Mouse (Mus musculus) liver, embryonic 11.5 days (tissue): ENCODE data around the gene Chchd6. TPM values are rescaled to one million over a fixed set of nuclear protein-coding genes. Genes with fewer than 3 reads are reported as not detected.
A peak's percentile ranks its signal among the peaks of the same experiment; 100 is the strongest.

Experiments
- ATAC-seq: fragments of 200-750 bp; cut with Nextera tagmentation; replicated peaks from 2 replicates; pipeline ENCODE4 v1.8.0; 2017; ENCODE audit warnings: moderate number of reproducible peaks, mild to moderate bottlenecking, moderate TSS enrichment, moderate library complexity; ENCODE audit not compliant: low FRiP score
- DNase-seq: peaks from one replicate; pipeline ENCODE4 v3.0.0-alpha.2; 2017; ENCODE audit warnings: low spot score
- H3K27ac ChIP-seq: fragments of 300-500 bp; sonication (generic); 2 replicates; pipeline ENCODE4 v1.5.1; 2014; ENCODE audit warnings: mild to moderate bottlenecking, low read depth, low read length, control low read depth
- H3K27me3 ChIP-seq: fragments of 300-500 bp; sonication (generic); replicated peaks from 2 replicates; pipeline ENCODE4 v1.6.1; 2014; ENCODE audit warnings: low read length, mixed read lengths; ENCODE audit not compliant: control insufficient read depth, insufficient read depth
- H3K36me3 ChIP-seq: fragments of 300-500 bp; sonication (generic); 2 replicates; pipeline ENCODE4 v1.6.1; 2014; ENCODE audit warnings: mild to moderate bottlenecking, low read length, moderate library complexity, mixed read lengths; ENCODE audit not compliant: control insufficient read depth, insufficient read depth
- H3K4me1 ChIP-seq: fragments of 300-500 bp; sonication (generic); replicated peaks from 2 replicates; pipeline ENCODE4 v1.6.1; 2014; ENCODE audit warnings: low read length, mixed read lengths; ENCODE audit not compliant: control insufficient read depth, insufficient read depth
- H3K4me2 ChIP-seq: fragments of 300-500 bp; sonication (generic); 2 replicates; pipeline ENCODE4 v1.6.1; 2014; ENCODE audit warnings: mild to moderate bottlenecking, control low read depth, moderate library complexity
- H3K4me3 ChIP-seq: fragments of 300-500 bp; sonication (generic); 2 replicates; pipeline ENCODE4 v1.5.1; 2014; ENCODE audit warnings: low read depth, low read length, control low read depth
- H3K9ac ChIP-seq: fragments of 300-500 bp; sonication (generic); 2 replicates; pipeline ENCODE4 v1.6.1; 2014; ENCODE audit warnings: low read depth, low read length, control low read depth
- H3K9me3 ChIP-seq: fragments of 300-500 bp; sonication (generic); 2 replicates; pipeline ENCODE4 v1.6.1; 2016; ENCODE audit warnings: low read length, inconsistent platforms, mixed read lengths; ENCODE audit not compliant: control insufficient read depth
- WGBS: fragments of 180-500 bp; shearing (Covaris S2); extraction: QIAGEN DNeasy Blood & Tissue Kit; methylation state at CpG from one replicate; pipeline ENCODE4 v1.1.7; 2014; 5-methylcytosine and 5-hydroxymethylcytosine counted together
- polyA plus RNA-seq: library from polyadenylated mRNA; unstranded; fragments of >200 nt; fragmentation: Nextera tagmentation; extraction: Ambion mirVana; gene quantifications from 2 replicates; pipeline ENCODE4 v1.2.1, GENCODE M21; 2014

Chchd6 gene
- polyA plus RNA-seq, 1 experiment from 2014 or later: 43.2 TPM

DNA sequence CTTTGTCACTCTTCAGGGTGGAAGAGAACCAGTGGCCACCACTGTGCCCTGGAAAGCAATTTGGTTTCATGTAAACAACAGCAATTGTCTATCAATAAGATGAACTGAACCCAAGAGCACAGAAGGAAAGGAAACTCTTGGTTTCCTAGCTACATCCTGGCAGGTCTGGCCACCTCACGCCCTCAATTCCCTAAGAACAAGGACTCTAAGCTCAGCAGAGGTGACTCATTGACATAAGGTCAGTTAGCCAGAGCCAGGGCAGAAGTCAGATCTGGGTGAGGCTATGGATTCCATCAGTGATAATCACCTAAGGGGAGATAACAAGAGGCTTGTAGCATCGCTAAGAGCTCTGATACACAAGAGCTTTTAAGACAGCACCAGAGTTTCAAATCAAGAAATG, 137.9 kb downstream of the Chchd6 start:
- Histone ChIP-seq H3K4me1 (peaks cover 5% of the 10 kb centered on the region; the same call in 1 of the 2 replicates), H3K27ac (no peak overlapping the region), H3K4me2 (no peak overlapping the region), H3K9me3 (no peaks in the 10 kb centered on the region), H3K36me3 (no peaks in the 10 kb centered on the region), H3K27me3 (no peaks in the 10 kb centered on the region), H3K9ac (no peak overlapping the region), H3K4me3 (no peak overlapping the region)
- ATAC-seq: no peak
- 51% methylated on average over 2 of the region's 2 CpGs for WGBS
- DNase-seq: no peak

DNA sequence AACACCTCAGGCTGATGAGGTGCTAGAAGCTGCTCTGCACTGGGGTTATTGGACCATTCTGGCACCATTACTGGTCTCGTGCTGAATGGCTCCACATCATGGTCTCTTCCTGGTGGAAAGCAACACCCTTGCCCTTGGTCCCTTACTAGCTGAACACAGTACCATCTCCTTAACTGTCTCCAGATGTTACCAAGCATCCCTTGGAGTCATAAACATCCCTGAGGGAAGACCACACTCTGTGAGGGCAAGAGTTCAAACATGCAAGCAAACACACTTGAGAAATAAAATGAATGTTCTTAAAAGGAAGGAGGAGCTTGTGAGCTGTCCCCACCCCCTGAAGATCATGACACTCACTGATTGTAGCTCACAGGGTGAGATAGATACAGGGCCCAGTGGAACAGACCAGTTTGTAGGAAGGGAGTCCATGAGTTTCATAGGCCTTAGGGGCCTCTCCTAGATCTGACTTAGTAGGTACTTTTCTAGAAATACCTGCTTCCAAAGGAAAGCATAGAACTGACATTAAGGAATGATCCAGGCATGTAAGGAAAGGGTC, 139.0 kb downstream of the Chchd6 start:
- Histone ChIP-seq H3K9ac (no peak overlapping the region), H3K27me3 (no peaks in the 10 kb centered on the region), H3K4me2 (no peak overlapping the region), H3K4me3 (no peak overlapping the region), H3K36me3 (no peaks in the 10 kb centered on the region), H3K4me1 (peaks cover 5% of the 10 kb centered on the region; the same call in 1 of the 2 replicates), H3K27ac (no peak overlapping the region), H3K9me3 (no peaks in the 10 kb centered on the region)
- DNase-seq: no peak
- WGBS: 63% methylated on average over 1 of the region's 1 CpGs
- ATAC-seq: no peak; the same call in 1 of the 2 replicates

DNA sequence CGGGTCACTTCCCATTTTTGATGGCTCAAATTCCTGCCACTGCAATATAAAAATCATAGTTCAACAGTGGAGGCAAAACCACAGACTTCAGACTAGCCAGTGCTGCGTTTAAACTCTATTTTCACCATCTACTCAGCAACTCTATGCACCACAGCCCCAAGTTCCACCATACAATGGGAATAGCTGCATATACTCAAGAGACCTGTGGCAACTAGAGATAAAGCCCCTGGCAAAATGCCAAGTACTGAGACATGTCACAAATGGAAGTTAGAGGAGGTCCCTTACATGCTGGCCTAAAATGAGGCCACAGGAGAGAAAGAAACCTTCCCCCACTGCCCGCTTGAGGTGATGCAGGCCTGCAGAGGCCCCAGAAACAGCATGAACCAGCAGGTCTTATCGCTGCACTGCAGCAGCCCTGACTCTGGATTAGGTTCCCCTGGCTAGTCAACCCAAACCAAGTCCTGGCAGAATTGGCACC, 139.9 kb downstream of the Chchd6 start:
- H3K4me1 ChIP-seq: peaks cover 5% of the 10 kb centered on the region; the same call in 1 of the 2 replicates
- WGBS: 67% methylated on average over 4 of the region's 4 CpGs
- H3K9me3 ChIP-seq: no peaks in the 10 kb centered on the region
- no peak overlapping the region for H3K4me3 ChIP-seq
- no peaks in the 10 kb centered on the region for H3K36me3 ChIP-seq
- H3K27me3 ChIP-seq: no peaks in the 10 kb centered on the region
- H3K4me2 ChIP-seq: no peak overlapping the region
- ATAC-seq (peak; percentile 68), DNase-seq (no peak)
- H3K27ac ChIP-seq: no peak overlapping the region
- no peak overlapping the region for H3K9ac ChIP-seq

DNA sequence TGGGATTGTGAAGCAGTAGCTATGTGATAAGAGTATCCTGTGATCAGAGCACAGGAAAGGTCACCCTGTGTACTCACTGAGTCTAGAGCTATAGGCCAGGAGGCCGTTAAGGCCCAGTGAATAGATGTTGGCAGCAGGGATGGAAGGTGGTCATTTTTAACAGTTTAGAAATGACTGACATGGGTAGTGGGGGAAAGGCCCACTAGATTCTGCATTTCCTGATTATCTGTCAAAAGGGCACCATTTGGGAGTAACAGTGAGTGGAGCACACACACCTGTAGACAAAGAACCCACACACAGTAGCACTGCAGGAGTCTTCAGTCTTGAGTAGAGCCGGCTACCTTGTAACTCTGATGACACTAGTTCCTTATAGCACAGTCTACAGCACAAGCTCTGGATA, 141.0 kb downstream of the Chchd6 start:
- ATAC-seq (no peak), DNase-seq (no peak)
- Histone ChIP-seq H3K4me3 (no peak overlapping the region), H3K36me3 (no peaks in the 10 kb centered on the region), H3K9ac (no peak overlapping the region), H3K27ac (no peak overlapping the region), H3K4me2 (no peak overlapping the region), H3K27me3 (no peaks in the 10 kb centered on the region), H3K4me1 (peaks cover 5% of the 10 kb centered on the region; the same call in 1 of the 2 replicates), H3K9me3 (no peaks in the 10 kb centered on the region)
- 82% methylated on average over 2 of the region's 2 CpGs for WGBS

DNA sequence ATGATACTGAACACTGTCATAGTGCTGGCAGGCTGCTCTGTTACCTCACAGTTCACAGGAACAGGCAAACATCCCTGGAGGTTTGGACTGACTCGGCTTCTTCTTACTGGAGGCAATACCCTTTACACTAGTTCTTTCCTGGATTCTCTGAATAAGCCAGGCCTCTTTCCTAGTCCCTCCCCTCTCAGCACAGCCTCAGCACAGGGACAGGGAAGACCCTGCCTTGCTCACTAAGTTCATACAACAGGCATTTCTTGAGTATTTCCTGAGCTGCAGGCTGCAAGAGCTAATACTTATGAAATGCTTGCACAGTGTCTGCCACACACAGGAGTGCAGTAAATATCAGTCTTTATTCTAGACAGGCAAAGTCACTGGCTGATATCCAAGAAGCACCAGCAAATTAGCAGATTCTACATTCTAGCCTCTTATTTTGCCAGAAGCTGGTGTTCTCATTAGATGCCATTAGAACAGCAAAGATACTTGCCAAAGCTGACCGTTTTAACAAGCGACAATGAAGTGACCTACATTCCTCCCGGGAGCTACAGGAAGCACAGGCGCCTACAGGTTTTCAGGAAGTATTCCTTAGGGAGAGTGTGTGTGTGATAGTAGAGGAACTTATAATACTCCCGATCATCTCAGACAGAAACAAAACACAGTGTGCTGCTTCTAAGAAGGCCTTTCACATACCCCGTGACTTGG, 142.3 kb downstream of the Chchd6 start:
- 60% methylated on average over 7 of the region's 7 CpGs for WGBS
- H3K4me1 ChIP-seq: peaks cover 5% of the 10 kb centered on the region; the same call in 1 of the 2 replicates
- H3K27ac ChIP-seq: no peak overlapping the region
- DNase-seq (no peak), ATAC-seq (no peak)
- H3K27me3 ChIP-seq: no peaks in the 10 kb centered on the region
- no peak overlapping the region for H3K4me2 ChIP-seq
- H3K9ac ChIP-seq: no peak overlapping the region
- H3K4me3 ChIP-seq: no peak overlapping the region
- no peaks in the 10 kb centered on the region for H3K36me3 ChIP-seq
- no peaks in the 10 kb centered on the region for H3K9me3 ChIP-seq

DNA sequence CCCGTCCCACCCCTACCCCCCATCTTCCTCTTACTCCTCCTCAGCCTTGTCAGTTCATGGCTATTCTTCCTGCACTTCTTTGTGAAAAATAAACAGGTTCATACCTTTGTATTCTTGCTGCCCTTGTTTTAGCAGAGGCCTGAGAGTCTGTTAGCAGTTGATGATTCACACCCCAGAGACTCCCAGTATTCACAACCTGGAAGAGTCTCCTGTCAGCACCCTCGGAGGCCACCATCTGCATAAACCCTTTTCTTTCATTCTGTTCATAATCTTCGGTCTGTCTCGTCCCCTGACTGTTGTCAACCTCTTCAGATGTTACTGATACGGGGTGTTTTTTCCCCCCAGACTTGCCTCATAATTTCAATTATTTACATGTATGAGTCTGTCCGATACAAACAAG, 143.1 kb downstream of the Chchd6 start:
- DNase-seq (no peak), ATAC-seq (no peak)
- H3K36me3 ChIP-seq: no peaks in the 10 kb centered on the region
- no peak overlapping the region for H3K4me3 ChIP-seq
- H3K27ac ChIP-seq: no peak overlapping the region
- WGBS: 88% methylated on average over 6 of the region's 6 CpGs
- H3K27me3 ChIP-seq: no peaks in the 10 kb centered on the region
- no peaks in the 10 kb centered on the region for H3K9me3 ChIP-seq
- peaks cover 5% of the 10 kb centered on the region; the same call in 1 of the 2 replicates for H3K4me1 ChIP-seq
- no peak overlapping the region for H3K9ac ChIP-seq
- H3K4me2 ChIP-seq: no peak overlapping the region

DNA sequence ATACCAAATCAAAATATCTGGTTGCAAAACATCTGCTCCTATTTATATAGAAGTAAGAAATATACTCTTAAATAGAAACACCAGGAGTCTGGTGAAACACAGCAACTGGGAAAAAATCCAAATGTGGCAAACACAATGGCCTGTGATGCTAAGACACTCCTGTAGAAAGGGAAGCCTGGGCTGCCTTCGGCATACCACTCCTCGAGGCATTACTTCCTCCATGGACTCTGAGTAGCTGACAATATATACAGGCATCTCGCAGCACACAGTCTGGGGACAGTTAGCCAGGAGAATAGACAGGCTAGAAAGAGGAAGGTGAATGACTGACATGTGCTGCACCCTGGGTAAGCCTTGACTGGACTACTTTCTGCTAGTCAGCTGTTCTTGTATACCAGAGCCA, 146.7 kb downstream of the Chchd6 start:
- ATAC-seq (no peak), DNase-seq (no peak)
- 43% methylated on average over 3 of the region's 3 CpGs for WGBS

DNA sequence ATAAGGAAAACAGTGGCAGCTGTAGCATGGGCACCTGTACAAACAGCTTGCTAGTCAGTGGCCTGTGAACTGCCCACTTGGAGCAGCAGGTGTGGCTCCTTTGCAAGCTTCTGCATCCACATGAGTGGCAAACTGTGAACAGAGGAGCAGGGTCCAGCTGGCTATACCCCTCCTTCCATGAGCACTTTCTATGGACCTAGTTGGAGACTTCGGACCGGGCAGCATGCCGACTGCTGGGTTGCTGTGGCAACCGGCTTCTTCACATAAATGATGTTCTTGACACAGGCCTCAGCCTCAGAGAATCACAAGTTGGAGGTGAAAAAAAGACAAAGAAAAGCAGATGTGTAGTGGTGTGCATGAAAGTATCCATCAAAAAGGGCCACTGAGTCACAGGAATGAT, 154.8 kb downstream of the Chchd6 start:
- Histone ChIP-seq H3K4me1 (no peaks in the 10 kb centered on the region), H3K27me3 (no peaks in the 10 kb centered on the region), H3K4me3 (no peak overlapping the region), H3K4me2 (no peak overlapping the region), H3K36me3 (no peaks in the 10 kb centered on the region), H3K9me3 (no peaks in the 10 kb centered on the region), H3K27ac (no peak overlapping the region), H3K9ac (no peak overlapping the region)
- WGBS: 89% methylated on average over 4 of the region's 4 CpGs
- ATAC-seq (no peak), DNase-seq (no peak)

More for the DNA sequence above, 146.7 kb downstream of the Chchd6 start:
- Histone ChIP-seq H3K27ac (no peak overlapping the region), H3K4me1 (0 out of 2 replicates have a peak, but pooled peaks cover 2% of the 10 kb centered on the region), H3K36me3 (no peaks in the 10 kb centered on the region), H3K9me3 (no peaks in the 10 kb centered on the region), H3K4me3 (no peak overlapping the region), H3K27me3 (no peaks in the 10 kb centered on the region), H3K9ac (no peak overlapping the region), H3K4me2 (no peak overlapping the region)
